Mouse (Mus musculus) lung, postnatal 0 days (tissue): ENCODE measurements at regions not wholly inside any gene's neighbourhood (a gene's known extent, or its start where the extent isn't known, plus 50 kb on each side); places are given as distances from the start of the nearest gene placed in this dataset.

Experiments used
- CTCF ChIP-seq: IDR thresholded peaks from 2 replicates; pipeline ENCODE4 v1.5.1; 2016; ENCODE audit warnings: antibody characterized with exemption, mild to moderate bottlenecking
- EP300 ChIP-seq: IDR thresholded peaks from 2 replicates; pipeline ENCODE4 v1.6.1; 2016; ENCODE audit warnings: antibody characterized with exemption, mild to moderate bottlenecking, control low read depth

- TF ChIP-seq EP300 (no peak; the same call in 1 of the 2 replicates), CTCF (no peak)
Observed at GRCm38 (mm10) chr16:77251422-77251821, 237.9 kb downstream of the Usp25 start.
